Mouse (Mus musculus) MEL (cell line): ENCODE measurements around the gene Cacna1c.

Source experiments
- CTCF ChIP-seq, 3 experiments: IDR thresholded peaks in 2 of 3; conservative IDR thresholded peaks in 1 of 3; 2 replicates each; pipeline ENCODE4 v1.5.1; 2011 to 2012; ENCODE audit warnings: low read length in 3 of 3, low read depth in 2 of 3, mild to moderate bottlenecking in 2 of 3, improper control_type of control experiment in 1 of 3, inconsistent platforms in 1 of 3, mixed read lengths in 1 of 3, moderate library complexity in 1 of 3; ENCODE audit not compliant: control insufficient read depth in 1 of 3, insufficient read depth in 1 of 3, poor library complexity in 1 of 3, severe bottlenecking in 1 of 3
- ELF1 ChIP-seq: IDR thresholded peaks from 2 replicates; pipeline ENCODE4 v1.6.1; 2014; ENCODE audit warnings: low read depth, mild to moderate bottlenecking, inconsistent platforms, low read length, improper control_type of control experiment, moderate library complexity
- POLR2A ChIP-seq, 2 experiments: IDR thresholded peaks; 2 replicates each; pipeline ENCODE4 v1.6.1; 2011 to 2012; ENCODE audit warnings: low read length in 2 of 2, mild to moderate bottlenecking in 2 of 2, control low read depth in 1 of 2, improper control_type of control experiment in 1 of 2, low read depth in 1 of 2, moderate library complexity in 1 of 2; ENCODE audit not compliant: control insufficient read depth in 1 of 2, insufficient read depth in 1 of 2, poor library complexity in 1 of 2
- POLR2AphosphoS2 ChIP-seq: IDR thresholded peaks from 2 replicates; pipeline ENCODE4 v1.6.1; 2011; ENCODE audit warnings: low read length, improper control_type of control experiment
- TAL1 ChIP-seq: IDR thresholded peaks from 2 replicates; pipeline ENCODE4 v1.6.1; 2012; ENCODE audit warnings: mild to moderate bottlenecking, inconsistent platforms, low read length, moderate library complexity, mixed read lengths

- TF ChIP-seq ELF1: no peak
- TF ChIP-seq CTCF (IDR thresholded peaks at IDR 0.05 in 2 of 3, conservative IDR thresholded peaks at IDR 0.05 in 1 of 3; ENCODE audit: control insufficient read depth in 1 of 3, insufficient read depth in 1 of 3, low read depth in 2 of 3, low read length in 3 of 3, poor library complexity in 1 of 3, severe bottlenecking in 1 of 3): no peak
- no peak for TF ChIP-seq POLR2A (IDR thresholded peaks at IDR 0.05; ENCODE audit: control insufficient read depth in 1 of 2, insufficient read depth in 1 of 2, low read depth in 1 of 2, low read length in 2 of 2, poor library complexity in 1 of 2)
- no peak for TF ChIP-seq POLR2AphosphoS2
- no peak for TF ChIP-seq TAL1
These were observed 515.4 kb downstream of the Cacna1c start for GRCm38 (mm10) chr6:118680814-118681213.
